ENCODE assay signal across 9 mouse cellular contexts in genomic region chr8:102783821-102784591, GRCm38 (mm10). TPM values are rescaled to one million over a fixed set of nuclear protein-coding genes. Genes with fewer than 3 reads are reported as not detected.
DNase-seq lines count a peak whose midpoint lies in the region; ATAC-seq and TF ChIP-seq lines count a peak whose summit lies in the region.
"Had no signal": no experiment of that assay in that cellular context is flagged by ENCODE, and none has a peak within 500 bp of the region (broad histone marks: within the 10 kb centered on the region; RNA-seq: fewer than 3 reads in every experiment).

No protein-coding gene starts in this region.

- DNase-seq in ES-E14 (ENCODE audit: low read depth, low spot score), result no peak
- DNase-seq in adrenal gland, postnatal 14 days, result peak; percentile 63
- peak; percentile 69 for DNase-seq in forebrain, postnatal 0 days
- peak; percentile 77 for DNase-seq in limb, embryonic 10.5 days (ENCODE audit: low spot score)

- no peaks in the 10 kb centered on the region for H3K27me3 ChIP-seq in forebrain, postnatal 0 days (ENCODE audit: insufficient read depth, low read length)
- H3K27me3 ChIP-seq in hindbrain, embryonic 12.5 days, result peaks cover 10% of the 10 kb centered on the region
- H3K27me3 ChIP-seq in limb, embryonic 10.5 days (ENCODE audit: low read depth, poor library complexity, severe bottlenecking), result no peaks in the 10 kb centered on the region
- peaks cover 48% of the 10 kb centered on the region for H3K27me3 ChIP-seq in midbrain, embryonic 12.5 days
- peaks cover 15% of the 10 kb centered on the region; the same call in 1 of the 2 replicates for H3K27me3 ChIP-seq in stomach, embryonic 16.5 days (ENCODE audit: control insufficient read depth, insufficient read depth, low read length)

- no peaks in the 10 kb centered on the region for H3K4me1 ChIP-seq in ES-E14 (ENCODE audit: control insufficient read depth in 2 of 2, insufficient read depth in 2 of 2, low read length in 2 of 2, poor library complexity in 1 of 2)
- H3K4me1 ChIP-seq in forebrain, postnatal 0 days (ENCODE audit: insufficient read depth), result no peaks in the 10 kb centered on the region
- peaks cover 18% of the 10 kb centered on the region for H3K4me1 ChIP-seq in hindbrain, embryonic 12.5 days
- H3K4me1 ChIP-seq in limb, embryonic 10.5 days, result peaks cover 35% of the 10 kb centered on the region
- peaks cover 29% of the 10 kb centered on the region for H3K4me1 ChIP-seq in midbrain, embryonic 12.5 days
- peaks cover 2% of the 10 kb centered on the region for H3K4me1 ChIP-seq in stomach, embryonic 16.5 days (ENCODE audit: control insufficient read depth, insufficient read depth, low read length)

- TF ChIP-seq CTCF in forebrain, postnatal 0 days (IDR thresholded peaks at IDR 0.05; ENCODE audit: low read depth), result peak; percentile 41

- H3K9me3 ChIP-seq in ES-E14 (ENCODE audit: control insufficient read depth, insufficient read depth, low read depth, low read length), result no peaks in the 10 kb centered on the region
- no peaks in the 10 kb centered on the region for H3K9me3 ChIP-seq in forebrain, postnatal 0 days (ENCODE audit: low read length)
- H3K9me3 ChIP-seq in hindbrain, embryonic 12.5 days (replicated peaks), result no peaks in the 10 kb centered on the region
- H3K9me3 ChIP-seq in limb, embryonic 10.5 days (replicated peaks), result no peaks in the 10 kb centered on the region
- H3K9me3 ChIP-seq in midbrain, embryonic 12.5 days, result no peaks in the 10 kb centered on the region
- no peaks in the 10 kb centered on the region for H3K9me3 ChIP-seq in stomach, embryonic 16.5 days (replicated peaks; ENCODE audit: control insufficient read depth, low read length)

- H3K4me2 ChIP-seq in forebrain, postnatal 0 days (ENCODE audit: low read depth), result peak overlapping the region; percentile 85
- peak overlapping the region; percentile 87 for H3K4me2 ChIP-seq in hindbrain, embryonic 12.5 days (replicated peaks)
- H3K4me2 ChIP-seq in midbrain, embryonic 12.5 days (replicated peaks), result peak overlapping the region; percentile 87
- H3K4me2 ChIP-seq in stomach, embryonic 16.5 days (ENCODE audit: low read depth, low read length), result peak overlapping the region; percentile 67

- 2% methylated on average over 42 of the region's 42 CpGs for WGBS in forebrain, postnatal 0 days
- WGBS in hindbrain, embryonic 12.5 days, result under 1% methylated on average over 42 of the region's 42 CpGs
- WGBS in limb, embryonic 10.5 days, result under 1% methylated on average over 42 of the region's 42 CpGs
- WGBS in midbrain, embryonic 12.5 days, result 0% methylated on average over 42 of the region's 42 CpGs
- under 1% methylated on average over 42 of the region's 42 CpGs for WGBS in stomach, embryonic 16.5 days

- H3K4me3 ChIP-seq in ES-E14 (ENCODE audit: insufficient read depth in 1 of 2, low read depth in 1 of 2, low read length in 2 of 2, poor library complexity in 1 of 2, severe bottlenecking in 1 of 2), result peak overlapping the region; percentile 56 to 61
- peak overlapping the region; percentile 77 for H3K4me3 ChIP-seq in forebrain, postnatal 0 days (ENCODE audit: low read depth, low read length)
- H3K4me3 ChIP-seq in hindbrain, embryonic 12.5 days, result peak overlapping the region; percentile 65
- peak overlapping the region; percentile 74 for H3K4me3 ChIP-seq in limb, embryonic 10.5 days
- peak overlapping the region; percentile 72 for H3K4me3 ChIP-seq in midbrain, embryonic 12.5 days
- H3K4me3 ChIP-seq in stomach, embryonic 16.5 days (replicated peaks; ENCODE audit: low read length), result peak overlapping the region; percentile 80
- H3K4me3 ChIP-seq: megakaryocyte, embryonic 14.5 days had no signal

- peak; percentile 56 for ATAC-seq in forebrain, postnatal 0 days
- ATAC-seq in hindbrain, embryonic 12.5 days (ENCODE audit: low FRiP score), result peak; percentile 53
- ATAC-seq in midbrain, embryonic 12.5 days (ENCODE audit: low FRiP score, low read depth), result peak; percentile 60
- peak; percentile 27; the same call in 1 of the 2 replicates for ATAC-seq in stomach, embryonic 16.5 days (ENCODE audit: insufficient read depth, low FRiP score)
- no peak for ATAC-seq in activated CD4-positive, CD25-positive, alpha-beta regulatory T cell, adult 4 months

- H3K27ac ChIP-seq in ES-E14 (ENCODE audit: insufficient read depth, low read depth, low read length, poor library complexity, severe bottlenecking), result no peak overlapping the region
- peak overlapping the region; percentile 88 for H3K27ac ChIP-seq in forebrain, postnatal 0 days (ENCODE audit: low read depth, low read length)
- peak overlapping the region; percentile 93 for H3K27ac ChIP-seq in hindbrain, embryonic 12.5 days
- peak overlapping the region; percentile 98 for H3K27ac ChIP-seq in limb, embryonic 10.5 days
- peak overlapping the region; percentile 90 for H3K27ac ChIP-seq in midbrain, embryonic 12.5 days (replicated peaks)
- H3K27ac ChIP-seq in stomach, embryonic 16.5 days (ENCODE audit: low read length), result peak overlapping the region; percentile 95

- H3K9ac ChIP-seq in ES-E14 (ENCODE audit: insufficient read depth, low read depth, low read length, poor library complexity, severe bottlenecking), result no peak overlapping the region
- H3K9ac ChIP-seq in forebrain, postnatal 0 days, result peak overlapping the region; percentile 91
- H3K9ac ChIP-seq in hindbrain, embryonic 12.5 days, result peak overlapping the region; percentile 91
- peak overlapping the region; percentile 83 for H3K9ac ChIP-seq in midbrain, embryonic 12.5 days (replicated peaks)
- H3K9ac ChIP-seq in stomach, embryonic 16.5 days (ENCODE audit: low read length), result peak overlapping the region; percentile 94

- in situ Hi-C loops in ES-E14 (cut with MboI; ENCODE audit: low sequenced_read_pairs in 2 of 2, unreplicated experiment in 2 of 2), result no loop called here

- no peaks in the 10 kb centered on the region for H3K36me3 ChIP-seq in ES-E14 (ENCODE audit: control insufficient read depth, insufficient read depth, low read length, poor library complexity, severe bottlenecking)
- no peaks in the 10 kb centered on the region for H3K36me3 ChIP-seq in forebrain, postnatal 0 days (ENCODE audit: insufficient read depth)
- no peaks in the 10 kb centered on the region for H3K36me3 ChIP-seq in hindbrain, embryonic 12.5 days
- peaks cover 4% of the 10 kb centered on the region for H3K36me3 ChIP-seq in limb, embryonic 10.5 days
- no peaks in the 10 kb centered on the region for H3K36me3 ChIP-seq in midbrain, embryonic 12.5 days
- no peaks in the 10 kb centered on the region for H3K36me3 ChIP-seq in stomach, embryonic 16.5 days (ENCODE audit: control insufficient read depth, insufficient read depth, low read length)

TF ChIP-seq in ES-E14, 5 proteins besides CTCF, POLR2A, EP300 and RAD21:
- TF ChIP-seq CHD2 (IDR thresholded peaks at IDR 0.05; ENCODE audit: low read depth, low read length) (no peak), ZC3H11A (IDR thresholded peaks at IDR 0.05; ENCODE audit: borderline replicate concordance, low read depth, low read length) (no peak), MAFK (IDR thresholded peaks at IDR 0.05; ENCODE audit: insufficient read depth, low read depth, low read length) (no peak), HCFC1 (IDR thresholded peaks at IDR 0.05; ENCODE audit: borderline replicate concordance, insufficient read depth, low read length) (no peak), ZNF384 (IDR thresholded peaks at IDR 0.05; ENCODE audit: low read depth, low read length) (no peak)

RNA-seq across cellular contexts. Expression of gene Cdh11, which starts 1.4 kb away (rescaled TPM):
- 0.37 and 2.8 TPM in 2 replicates for total RNA-seq in ES-E14 (2012; rRNA removed)
- 16.3 and 17.8 TPM in 2 replicates for total RNA-seq in adrenal gland, postnatal 14 days (2021)
- 62.4 and 69.0 TPM in 2 replicates for total RNA-seq in forebrain, postnatal 0 days (2014; rRNA removed)
- polyA plus RNA-seq in forebrain, postnatal 0 days (2015; fragmentation: Nextera tagmentation; extraction: Ambion mirVana), result 18.1 and 25.8 TPM in 2 replicates
- polyA plus RNA-seq in hindbrain, embryonic 12.5 days (2016; fragmentation: Nextera tagmentation; extraction: Ambion mirVana), result 100 and 109 TPM in 2 replicates
- 80.9 and 112 TPM in 2 replicates for polyA plus RNA-seq in limb, embryonic 10.5 days (2016; fragmentation: Nextera tagmentation; extraction: Ambion mirVana)
- polyA plus RNA-seq in midbrain, embryonic 12.5 days (2016; fragmentation: Nextera tagmentation; extraction: Ambion mirVana), result 64.3 and 82.9 TPM in 2 replicates
- polyA plus RNA-seq in stomach, embryonic 16.5 days (2015; fragmentation: Nextera tagmentation; extraction: Ambion mirVana), result 75.1 and 82.4 TPM in 2 replicates
- polyA plus RNA-seq in activated CD4-positive, CD25-positive, alpha-beta regulatory T cell, adult 4 months (2017; shearing (Covaris generic)), result under 1 TPM; 0.11 to 0.24 TPM

Comparison
In these comparisons a context has a peak if more than half of its experiments do, and no peak if none do; other contexts are left out.
1. RNA of gene Cdh11, which starts 1.4 kb away (polyA plus RNA-seq): 80.9 to 112 TPM in limb, embryonic 10.5 days, 100 to 109 TPM in hindbrain, embryonic 12.5 days, 64.3 to 82.9 TPM in midbrain, embryonic 12.5 days, 75.1 to 82.4 TPM in stomach, embryonic 16.5 days and 18.1 to 25.8 TPM in forebrain, postnatal 0 days; 0.11 to 0.24 TPM in activated CD4-positive, CD25-positive, alpha-beta regulatory T cell, adult 4 months; every median in the first group is over 10 times any median in the second.
2. Peak in every context shown above with its lines, with median percentiles within 50 percentile points of each other: H3K4me3 ChIP-seq and H3K4me2 ChIP-seq.